In the genomic region with DNA sequence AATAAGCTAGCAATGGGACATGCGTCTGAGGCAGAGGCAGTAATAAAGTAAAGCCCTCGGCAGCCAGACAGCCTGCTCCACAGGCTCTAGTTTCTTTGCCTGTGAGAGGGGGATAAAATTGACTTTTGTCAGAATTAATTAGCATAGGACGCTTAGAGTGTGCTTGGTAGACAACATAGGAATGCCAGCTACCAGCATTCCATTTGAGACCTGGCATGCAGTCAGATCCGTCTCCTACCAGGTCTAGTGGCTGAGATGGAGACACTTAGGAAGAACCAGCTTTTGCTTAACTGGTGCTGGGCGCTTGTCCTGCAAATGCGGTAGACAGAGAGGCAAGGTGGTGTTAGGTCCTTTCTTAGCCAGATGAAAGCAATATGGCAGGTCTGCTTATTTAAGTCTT, we compare ENCODE assay signal across 31 mouse cellular contexts. TPM values are rescaled to one million over a fixed set of nuclear protein-coding genes. Genes with fewer than 3 reads are reported as not detected.
A peak's percentile ranks its signal among the peaks of the same experiment; 100 is the strongest.
DNase-seq lines count a peak whose midpoint lies in the region; ATAC-seq and TF ChIP-seq lines count a peak whose summit lies in the region.
"Had no signal": no experiment of that assay in that cellular context is flagged by ENCODE, and none has a peak within 500 bp of the region (broad histone marks: within the 10 kb centered on the region; RNA-seq: fewer than 3 reads in every experiment).

No protein-coding gene starts in this region.

- no peak overlapping the region for H3K4me2 ChIP-seq in embryonic facial prominence, embryonic 14.5 days (ENCODE audit: low read depth, low read length)
- no peak overlapping the region for H3K4me2 ChIP-seq in lung, embryonic 14.5 days
- H3K4me2 ChIP-seq in limb, embryonic 14.5 days (replicated peaks; ENCODE audit: low read depth, low read length, severe bottlenecking) = no peak overlapping the region
- H3K4me2 ChIP-seq in neural tube, embryonic 15.5 days = no peak overlapping the region
- H3K4me2 ChIP-seq: heart, embryonic 13.5 days; hindbrain, embryonic 14.5 days; liver, embryonic 12.5 days; midbrain, embryonic 13.5 days; stomach, embryonic 15.5 days had no signal

- no peak overlapping the region for H3K9ac ChIP-seq in embryonic facial prominence, embryonic 14.5 days (ENCODE audit: low read depth, low read length)
- no peak overlapping the region for H3K9ac ChIP-seq in lung, embryonic 14.5 days
- H3K9ac ChIP-seq in limb, embryonic 14.5 days (ENCODE audit: low read depth, low read length, severe bottlenecking) = no peak overlapping the region
- H3K9ac ChIP-seq in neural tube, embryonic 15.5 days (replicated peaks) = no peak overlapping the region
- H3K9ac ChIP-seq: heart, embryonic 13.5 days; hindbrain, embryonic 14.5 days; liver, embryonic 12.5 days; liver, postnatal 0 days; midbrain, embryonic 13.5 days; stomach, embryonic 15.5 days had no signal

- no peak overlapping the region for H3K4me3 ChIP-seq in embryonic facial prominence, embryonic 14.5 days (ENCODE audit: low read depth, low read length)
- H3K4me3 ChIP-seq in embryonic facial prominence, embryonic 10.5 days = no peak overlapping the region
- H3K4me3 ChIP-seq in lung, embryonic 14.5 days (ENCODE audit: low read depth, low read length) = no peak overlapping the region
- no peak overlapping the region for H3K4me3 ChIP-seq in limb, embryonic 14.5 days (replicated peaks; ENCODE audit: low read length)
- H3K4me3 ChIP-seq in neural tube, embryonic 15.5 days (replicated peaks) = no peak overlapping the region
- H3K4me3 ChIP-seq: heart, embryonic 13.5 days; liver, embryonic 12.5 days; midbrain, embryonic 13.5 days; stomach, embryonic 15.5 days had no signal

- 0 out of 2 replicates have a peak, but pooled peaks cover 5% of the 10 kb centered on the region for H3K9me3 ChIP-seq in embryonic facial prominence, embryonic 14.5 days (ENCODE audit: control insufficient read depth, low read length)
- H3K9me3 ChIP-seq in embryonic facial prominence, embryonic 10.5 days = 0 out of 2 replicates have a peak, but pooled peaks cover 4% of the 10 kb centered on the region
- no peaks in the 10 kb centered on the region for H3K9me3 ChIP-seq in lung, embryonic 14.5 days (ENCODE audit: low read depth, low read length)
- H3K9me3 ChIP-seq in limb, embryonic 14.5 days (ENCODE audit: control insufficient read depth, low read length) = peaks cover 7% of the 10 kb centered on the region; the same call in 1 of the 2 replicates
- H3K9me3 ChIP-seq in neural tube, embryonic 15.5 days (replicated peaks) = no peaks in the 10 kb centered on the region
- H3K9me3 ChIP-seq: heart, embryonic 13.5 days; liver, embryonic 12.5 days; midbrain, embryonic 13.5 days; stomach, embryonic 15.5 days had no signal

- no peak for ATAC-seq in embryonic facial prominence, embryonic 14.5 days (ENCODE audit: low read depth)
- ATAC-seq in lung, embryonic 14.5 days (ENCODE audit: insufficient read depth) = no peak
- no peak for ATAC-seq in limb, embryonic 14.5 days (ENCODE audit: low FRiP score, low read depth)
- no peak for ATAC-seq in neural tube, embryonic 15.5 days (ENCODE audit: low FRiP score)
- ATAC-seq: forebrain, embryonic 14.5 days; intestine, postnatal 0 days; liver, embryonic 12.5 days; liver, postnatal 0 days; midbrain, embryonic 13.5 days had no signal

- no peak for TF ChIP-seq CTCF in lung, embryonic 14.5 days (IDR thresholded peaks at IDR 0.05; ENCODE audit: low read depth)

- no peaks in the 10 kb centered on the region; the same call in 1 of the 2 replicates for H3K4me1 ChIP-seq in embryonic facial prominence, embryonic 14.5 days (ENCODE audit: control insufficient read depth, insufficient read depth, low read length)
- peaks cover 25% of the 10 kb centered on the region for H3K4me1 ChIP-seq in embryonic facial prominence, embryonic 10.5 days
- no peaks in the 10 kb centered on the region for H3K4me1 ChIP-seq in lung, embryonic 14.5 days (ENCODE audit: insufficient read depth)
- H3K4me1 ChIP-seq in limb, embryonic 14.5 days (ENCODE audit: control insufficient read depth, insufficient read depth, low read length) = peaks cover 22% of the 10 kb centered on the region
- H3K4me1 ChIP-seq in neural tube, embryonic 15.5 days = peaks cover 3% of the 10 kb centered on the region; the same call in 1 of the 2 replicates
- H3K4me1 ChIP-seq: stomach, embryonic 15.5 days had no signal

- H3K27ac ChIP-seq in embryonic facial prominence, embryonic 14.5 days (replicated peaks; ENCODE audit: low read depth, low read length) = no peak overlapping the region
- H3K27ac ChIP-seq in embryonic facial prominence, embryonic 10.5 days (replicated peaks) = no peak overlapping the region
- no peak overlapping the region for H3K27ac ChIP-seq in lung, embryonic 14.5 days (ENCODE audit: low read depth)
- peak overlapping the region; percentile 50; the same call in 1 of the 2 replicates for H3K27ac ChIP-seq in limb, embryonic 14.5 days (replicated peaks; ENCODE audit: low read depth, low read length)
- no peak overlapping the region for H3K27ac ChIP-seq in neural tube, embryonic 15.5 days (replicated peaks)
- H3K27ac ChIP-seq: heart, embryonic 13.5 days; hindbrain, embryonic 14.5 days; liver, embryonic 12.5 days; macrophage; midbrain, embryonic 13.5 days; stomach, embryonic 15.5 days had no signal

- 55% methylated on average over 6 of the region's 6 CpGs for WGBS in embryonic facial prominence, embryonic 14.5 days
- 78% methylated on average over 6 of the region's 6 CpGs for WGBS in embryonic facial prominence, embryonic 10.5 days
- WGBS in lung, embryonic 14.5 days = 59% methylated on average over 6 of the region's 6 CpGs
- 48% methylated on average over 6 of the region's 6 CpGs for WGBS in limb, embryonic 14.5 days
- 65% methylated on average over 6 of the region's 6 CpGs for WGBS in neural tube, embryonic 15.5 days

- H3K27me3 ChIP-seq in embryonic facial prominence, embryonic 14.5 days (replicated peaks; ENCODE audit: control insufficient read depth, insufficient read depth, low read length) = no peaks in the 10 kb centered on the region
- H3K27me3 ChIP-seq in embryonic facial prominence, embryonic 10.5 days (replicated peaks; ENCODE audit: low read depth, poor library complexity, severe bottlenecking) = no peaks in the 10 kb centered on the region
- no peaks in the 10 kb centered on the region for H3K27me3 ChIP-seq in lung, embryonic 14.5 days (ENCODE audit: insufficient read depth, low read length)
- no peaks in the 10 kb centered on the region for H3K27me3 ChIP-seq in limb, embryonic 14.5 days (ENCODE audit: control insufficient read depth, insufficient read depth, low read length)
- H3K27me3 ChIP-seq in neural tube, embryonic 15.5 days (replicated peaks) = no peaks in the 10 kb centered on the region
- H3K27me3 ChIP-seq: CH12.LX; heart, embryonic 13.5 days; liver, embryonic 12.5 days; midbrain, embryonic 13.5 days; stomach, embryonic 15.5 days had no signal

- TF ChIP-seq POLR2A in limb, embryonic 14.5 days (IDR thresholded peaks at IDR 0.05; ENCODE audit: borderline replicate concordance, extremely low read depth, insufficient read depth, insufficient read length) = no peak

- DNase-seq in cerebellum, adult 9-10 months = peak; percentile 9
- DNase-seq in cerebellum, adult 8-10 months = no peak
- DNase-seq in embryonic facial prominence, embryonic 14.5 days (ENCODE audit: low spot score) = peak; percentile 15
- no peak for DNase-seq in embryonic facial prominence, embryonic 10.5 days (ENCODE audit: low spot score)
- peak; percentile 21 for DNase-seq in lung, embryonic 14.5 days
- DNase-seq in lung, postnatal 25 days (ENCODE audit: low spot score) = no peak
- DNase-seq in limb, embryonic 14.5 days (ENCODE audit: low spot score) = no peak
- DNase-seq: adrenal gland, adult 8-10 months; gastrocnemius, postnatal 14 days; heart, adult 11 months; kidney, adult 9 months; kidney, postnatal 10 days; layer of hippocampus, postnatal 36 days; liver, postnatal 0 days; right cerebral cortex, postnatal 25 days; thymus, adult 18-20 months; thymus, postnatal 25 days had no signal

- no peaks in the 10 kb centered on the region for H3K36me3 ChIP-seq in embryonic facial prominence, embryonic 14.5 days (ENCODE audit: control insufficient read depth, insufficient read depth, low read length)
- H3K36me3 ChIP-seq in embryonic facial prominence, embryonic 10.5 days (replicated peaks) = no peaks in the 10 kb centered on the region
- no peaks in the 10 kb centered on the region for H3K36me3 ChIP-seq in lung, embryonic 14.5 days (ENCODE audit: insufficient read depth)
- no peaks in the 10 kb centered on the region for H3K36me3 ChIP-seq in limb, embryonic 14.5 days (ENCODE audit: control insufficient read depth, insufficient read depth, low read length)
- no peaks in the 10 kb centered on the region for H3K36me3 ChIP-seq in neural tube, embryonic 15.5 days
- H3K36me3 ChIP-seq: heart, embryonic 13.5 days; liver, embryonic 12.5 days; midbrain, embryonic 13.5 days; stomach, embryonic 15.5 days had no signal

RNA-seq across cellular contexts. Expression of gene Cdrt4, which starts 27.9 kb away (rescaled TPM):
- 0.58 TPM in 1 of 2 replicates, not detected in the other for polyA plus RNA-seq in embryonic facial prominence, embryonic 14.5 days (2014; fragmentation: Nextera tagmentation; extraction: Ambion mirVana)
- 0.29 TPM in 1 of 2 replicates, not detected in the other for polyA plus RNA-seq in embryonic facial prominence, embryonic 10.5 days (2016; fragmentation: Nextera tagmentation; extraction: Ambion mirVana)
- 0.83 TPM in 1 of 2 replicates, not detected in the other for polyA plus RNA-seq in lung, embryonic 14.5 days (2014; fragmentation: Nextera tagmentation; extraction: Ambion mirVana)
- polyA plus RNA-seq in limb, embryonic 14.5 days (2012; rRNA removed) = 0.52 TPM in 1 of 2 replicates, not detected in the other
- polyA plus RNA-seq in limb, embryonic 14.5 days (2014; fragmentation: Nextera tagmentation; extraction: Ambion mirVana) = 0.36 and 0.58 TPM in 2 replicates
- not detected in 2 replicates for polyA plus RNA-seq in neural tube, embryonic 15.5 days (2015; fragmentation: Nextera tagmentation; extraction: Ambion mirVana)
- polyA plus RNA-seq: C2C12; embryonic facial prominence, embryonic 11.5 days; forebrain, embryonic 14.5 days; heart, embryonic 13.5 days; hindbrain, embryonic 14.5 days; intestine, postnatal 0 days; large intestine, adult 2 months; liver, embryonic 12.5 days; liver, postnatal 0 days; macrophage; midbrain, embryonic 13.5 days; neural tube, embryonic 14.5 days had no signal

Comparison
In these comparisons a context has a peak if more than half of its experiments do, and no peak if none do; other contexts are left out.
1. DNase-seq: peak in cerebellum, adult 9-10 months (single experiment), embryonic facial prominence, embryonic 14.5 days (single experiment) and lung, embryonic 14.5 days (single experiment); none in cerebellum, adult 8-10 months (single experiment), embryonic facial prominence, embryonic 10.5 days (single experiment), lung, postnatal 25 days (single experiment) and limb, embryonic 14.5 days (single experiment).